Mouse (Mus musculus) embryo, embryonic 11 days (tissue): ENCODE data around the gene BC005537.
A peak's percentile ranks its signal among the peaks of the same experiment; 100 is the strongest.
"Not testable (repeated sequence)": the region's sequence is repeated elsewhere in the genome, so short reads cannot be mapped to it uniquely, and the experiment has no call there.

Source experiments
- DNase-seq: peaks from one replicate; pipeline ENCODE4 v3.0.0-alpha.2; 2015

Gene BC005537

DNA sequence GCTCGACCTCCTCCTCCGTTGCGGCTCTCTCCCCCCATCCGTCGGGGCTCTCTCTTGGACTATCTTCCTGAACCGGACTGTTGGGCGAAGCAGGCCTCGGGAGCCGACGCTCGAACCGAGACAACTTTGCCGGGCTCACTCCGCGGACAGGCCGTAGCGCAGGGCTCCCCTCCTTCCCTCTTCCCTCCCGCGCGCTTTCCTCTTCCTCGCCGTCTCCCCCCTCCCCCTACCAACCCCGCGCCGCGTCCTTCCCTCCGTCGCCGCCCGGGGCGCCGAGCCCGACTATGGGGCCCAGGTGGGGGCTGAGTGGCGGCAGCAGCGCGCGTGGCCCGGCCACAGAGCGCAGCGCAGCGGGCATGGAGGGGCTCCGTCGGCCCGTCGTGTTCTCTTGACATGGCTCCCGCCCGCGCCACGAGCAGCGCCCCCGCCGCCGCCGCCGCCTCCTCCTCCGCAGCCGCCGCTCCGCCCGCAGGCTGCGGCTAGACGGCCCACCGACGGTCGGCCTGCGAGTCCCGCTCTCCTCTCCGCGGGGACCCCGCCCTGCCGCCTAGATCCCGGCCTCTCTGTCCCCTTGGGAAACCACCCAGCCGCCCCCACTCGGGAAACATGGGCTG, at the start of gene BC005537:
Gene BC005537 (plus strand): TSS at position 350 of the 614 bp plus-strand sequence.
- peak; percentile 76 for DNase-seq

DNA sequence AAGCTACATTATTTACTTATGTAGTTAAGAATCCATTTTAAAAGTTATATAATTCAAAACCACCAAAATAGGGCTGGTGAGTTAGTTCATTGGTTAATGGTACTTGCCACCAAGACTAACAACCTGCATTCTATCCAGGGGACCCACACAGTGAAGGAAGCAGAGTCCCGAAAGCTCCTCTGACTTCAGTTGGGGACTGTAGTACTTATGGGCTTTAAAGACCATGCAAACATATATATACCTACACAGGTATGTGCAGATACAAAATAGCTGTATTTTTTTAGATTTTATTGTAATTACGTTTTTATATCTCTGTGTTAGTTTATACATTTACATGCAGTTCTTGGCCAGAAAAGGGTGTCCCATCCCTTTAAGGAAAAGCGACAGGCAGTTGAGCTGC, 44.7 kb upstream of the BC005537 start:
- DNase-seq = no peak

DNA sequence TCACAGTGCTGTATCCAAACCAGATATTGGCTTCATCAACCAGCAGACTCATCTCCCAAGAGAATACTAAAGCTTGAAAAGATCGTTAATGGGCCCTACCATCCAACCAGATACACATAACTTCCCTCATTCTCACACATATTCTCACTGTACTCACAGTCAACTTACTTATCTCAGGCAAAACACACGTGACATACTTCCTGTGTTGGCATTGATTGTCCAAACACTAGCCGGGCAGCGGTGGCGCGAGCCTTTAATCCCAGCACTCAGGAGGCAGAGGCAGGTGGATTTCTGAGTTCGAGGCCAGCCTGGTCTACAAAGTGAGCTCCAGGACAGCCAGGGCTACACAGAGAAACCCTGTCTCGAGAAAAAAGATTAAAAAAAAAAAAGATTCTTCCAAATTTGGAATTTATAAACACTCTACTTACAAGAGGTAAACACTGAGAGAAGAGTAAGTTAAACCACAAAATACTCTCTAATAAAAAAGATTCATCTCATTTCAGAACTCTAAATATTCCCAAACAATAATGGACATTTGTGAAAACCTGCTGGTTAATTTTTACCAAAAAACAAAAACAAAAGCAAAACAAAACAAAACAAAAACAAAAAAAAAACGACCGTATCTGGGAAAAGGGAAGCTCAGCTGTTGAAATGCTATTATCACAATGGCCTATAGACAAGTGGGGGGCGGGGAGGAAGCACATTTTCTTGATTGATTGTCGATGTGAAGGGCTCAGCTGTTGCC, 43.5 kb upstream of the BC005537 start:
- DNase-seq = no peak

DNA sequence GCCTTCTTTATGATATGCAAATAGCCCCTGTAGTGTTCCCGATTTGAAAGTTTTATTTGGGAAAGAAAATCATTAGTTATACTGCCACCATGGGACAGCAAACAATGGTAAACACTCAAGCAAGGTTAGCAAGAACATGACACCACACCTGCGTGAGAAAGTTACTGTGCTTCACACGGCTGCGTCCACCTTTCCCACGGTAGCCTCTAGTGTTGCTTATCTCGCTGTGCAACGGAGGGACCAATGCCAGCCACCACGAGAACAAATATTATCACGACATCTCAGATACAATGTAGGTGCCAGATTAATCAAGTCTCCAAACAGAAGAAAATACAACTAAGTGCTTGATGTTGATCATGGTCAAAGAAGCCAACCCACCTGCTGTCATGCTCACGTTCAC, 42.0 kb upstream of the BC005537 start:
- DNase-seq = no peak

DNA sequence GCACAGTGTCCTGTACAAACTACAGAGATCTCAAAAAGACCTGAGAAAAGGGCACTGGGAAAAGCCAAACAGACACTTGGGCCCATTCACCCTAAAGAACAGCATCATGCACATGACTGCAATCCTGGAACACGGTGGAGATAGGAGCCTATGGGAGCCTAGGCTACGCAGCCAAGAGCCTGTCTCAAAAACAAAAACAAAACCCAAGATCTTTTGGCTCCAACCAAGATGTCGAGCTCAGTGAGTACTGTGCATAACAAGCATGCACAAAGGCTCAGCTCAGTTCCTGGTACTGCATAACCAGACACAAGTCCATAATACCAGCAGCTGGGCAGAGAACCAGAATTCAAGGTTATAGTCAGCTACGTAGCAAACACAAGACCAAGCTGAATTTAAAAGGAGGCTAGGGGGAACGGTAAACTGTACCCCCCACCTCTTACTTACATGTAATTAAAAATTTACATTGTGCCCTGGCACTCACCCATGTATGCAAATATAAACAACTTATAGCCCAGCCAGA, 41.0 kb upstream of the BC005537 start:
- DNase-seq = no peak

DNA sequence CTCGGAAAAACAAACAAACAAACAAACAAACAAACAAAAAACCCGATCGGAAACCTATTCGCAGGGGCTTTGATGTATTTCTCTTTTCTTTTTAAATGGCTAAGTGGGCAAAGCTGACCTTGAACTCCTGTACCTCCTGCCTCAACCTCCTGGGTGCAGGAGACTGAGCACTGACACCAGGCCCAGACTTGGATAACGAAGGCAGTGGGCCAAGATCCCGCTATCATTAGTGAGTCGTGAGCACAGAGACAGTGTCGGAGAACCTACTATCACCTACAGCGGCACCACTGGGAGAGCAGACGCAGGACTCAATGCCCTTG, 40.4 kb upstream of the BC005537 start:
- DNase-seq = no peak

DNA sequence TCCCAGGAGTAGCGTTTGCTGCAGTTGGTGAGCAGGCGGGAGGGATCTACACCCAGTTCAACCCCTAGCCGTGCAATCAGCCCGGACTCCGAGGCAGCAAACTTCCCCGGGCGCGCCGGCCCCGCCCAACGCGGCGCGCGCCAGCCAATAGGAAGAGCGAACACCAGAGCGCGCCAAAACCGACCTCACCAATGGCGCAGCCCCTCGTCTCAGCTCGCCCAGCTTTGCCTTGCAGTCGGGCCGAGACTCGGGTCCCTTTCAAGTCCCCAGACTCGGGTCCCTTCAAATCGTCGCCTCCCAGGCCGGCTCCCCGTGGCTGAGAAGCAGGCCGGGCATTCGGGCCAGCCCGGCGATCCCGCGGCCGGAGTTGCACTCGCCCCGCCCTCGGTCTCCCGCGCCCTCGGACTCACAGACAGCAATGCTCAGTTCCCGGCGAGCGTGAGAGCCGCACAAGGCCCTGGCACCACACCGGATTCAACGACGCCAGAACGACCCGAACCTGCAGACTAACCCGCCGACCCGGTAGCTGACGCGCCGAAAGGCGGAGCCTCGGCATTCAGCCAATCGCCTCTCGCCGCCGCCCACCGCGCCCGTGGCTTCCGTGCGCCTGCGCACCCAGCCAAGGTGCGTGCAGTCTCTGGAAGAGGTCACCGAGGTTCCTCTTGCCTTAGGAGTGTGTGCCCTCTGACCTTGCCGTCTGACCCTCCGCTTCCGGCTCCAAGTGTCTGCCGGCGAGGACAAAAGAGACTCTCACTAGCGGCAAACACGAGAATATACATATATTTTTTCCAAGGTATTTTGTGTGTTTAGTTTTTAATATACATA, 39.8 kb upstream of the BC005537 start, which contains the start of gene Gmnn:
Gene Gmnn (minus strand): TSS at position 521 of the 825 bp plus-strand sequence.
- DNase-seq = peak; percentile 95

DNA sequence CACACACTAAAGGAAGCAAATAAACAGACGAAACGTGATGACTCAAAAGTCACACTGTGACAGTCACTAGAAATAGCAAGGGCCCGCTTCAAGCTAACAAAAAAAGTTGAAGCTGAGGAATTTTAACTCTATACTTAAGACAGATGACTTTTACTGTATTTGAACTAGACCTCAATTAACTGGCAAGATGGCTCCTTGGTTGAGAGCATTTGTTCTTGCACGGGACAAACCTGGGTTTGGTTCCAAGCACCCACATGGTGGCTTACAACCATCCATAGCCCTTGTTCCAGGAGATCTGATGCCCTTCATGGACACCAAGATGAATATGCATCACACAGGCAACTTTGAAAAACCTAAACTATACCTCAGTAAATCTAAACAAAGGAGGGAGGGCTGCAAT, 39.2 kb upstream of the BC005537 start:
- DNase-seq = no peak

DNA sequence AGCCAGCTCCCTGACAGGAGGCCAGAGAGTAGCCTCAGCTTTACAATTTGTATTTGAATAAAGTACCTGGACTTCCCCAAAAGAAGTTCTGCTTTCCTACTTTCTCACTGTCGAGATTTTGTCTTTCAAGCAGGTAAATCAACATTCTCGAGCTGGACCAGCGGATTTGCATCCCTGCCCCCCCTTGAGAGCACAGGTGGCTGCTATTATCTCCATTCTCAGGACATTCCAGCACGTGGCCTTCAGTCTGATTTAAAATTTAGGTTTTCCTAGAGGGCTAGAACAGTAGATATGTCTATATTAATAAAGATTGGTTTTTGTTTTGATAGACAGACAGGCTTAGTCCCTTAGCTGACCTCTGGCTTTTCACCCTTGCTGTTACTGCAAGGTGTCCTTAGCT, 33.6 kb upstream of the BC005537 start:
- DNase-seq = not testable (repeated sequence)

DNA sequence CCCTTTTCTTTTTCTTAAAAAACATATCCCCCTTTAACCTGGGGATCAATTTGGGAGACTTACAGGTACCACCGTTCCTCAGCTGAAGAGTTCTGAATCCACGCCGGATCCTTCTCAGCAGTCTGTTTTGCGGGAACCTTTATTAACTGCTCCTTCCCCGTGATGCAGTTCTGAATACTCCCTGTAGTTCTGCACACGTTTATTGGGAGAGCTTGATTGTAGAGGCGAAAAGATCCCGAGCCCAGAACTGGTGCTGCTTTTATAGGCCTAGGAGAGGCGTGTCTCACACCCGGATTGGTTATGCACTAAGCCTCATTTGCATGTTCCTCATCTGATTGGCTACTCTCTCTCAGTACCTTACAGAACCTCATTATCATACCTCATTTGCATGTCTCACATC, 30.0 kb upstream of the BC005537 start:
- DNase-seq = not testable (repeated sequence)

DNA sequence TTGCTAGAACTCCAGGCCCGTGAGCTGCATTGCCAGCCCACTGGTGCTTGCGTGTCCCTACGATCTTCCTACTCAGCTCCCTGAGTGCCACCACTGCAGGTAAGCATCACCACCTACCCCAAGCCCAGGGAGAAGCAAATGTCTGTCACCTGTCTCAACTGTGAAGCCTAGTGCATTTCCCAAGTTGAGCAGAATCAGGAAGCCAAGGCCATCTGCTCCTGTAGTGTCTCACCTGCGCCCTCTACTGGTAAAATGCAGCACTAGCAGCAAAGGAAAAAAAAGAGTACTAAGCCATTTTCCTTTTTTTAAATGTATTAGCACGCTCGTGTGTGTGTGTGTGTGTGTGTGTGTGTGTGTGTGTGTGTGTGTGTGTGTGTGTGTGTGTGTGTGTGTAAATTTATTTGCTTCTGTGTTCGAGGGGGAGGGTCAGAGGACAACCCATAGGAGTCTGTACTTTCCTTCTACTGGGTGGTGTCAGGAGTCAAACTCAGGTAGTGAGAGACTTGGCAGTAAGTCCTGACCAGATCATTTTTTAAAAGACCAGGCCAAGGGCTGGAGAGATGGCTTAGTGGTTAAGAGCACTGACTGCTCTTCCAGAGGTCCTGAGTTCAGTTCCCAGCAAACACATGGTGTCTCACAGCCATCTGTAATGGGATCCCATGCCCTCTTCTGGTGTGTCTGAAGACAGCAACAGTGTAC, 25.2 kb upstream of the BC005537 start:
- peak; percentile 84 for DNase-seq

DNA sequence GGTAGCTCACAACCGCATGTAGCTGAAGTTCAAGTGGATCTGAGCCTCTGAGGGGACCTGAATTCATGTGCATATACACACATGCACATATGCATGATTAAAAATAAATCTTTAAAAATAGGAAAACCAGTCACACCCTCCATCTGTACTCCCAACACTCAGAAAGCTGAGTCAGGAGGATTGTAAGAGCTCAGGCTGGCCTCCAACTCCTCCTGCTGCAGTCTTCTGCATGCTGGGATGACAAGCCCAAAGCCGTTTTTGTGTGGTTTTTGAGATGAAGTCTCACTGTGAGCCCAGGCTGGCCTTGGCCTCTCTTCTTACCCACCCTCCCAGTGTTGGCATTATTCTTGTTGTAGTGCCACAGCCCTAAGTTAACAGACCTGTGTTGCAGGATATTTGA, 23.4 kb upstream of the BC005537 start:
- no peak for DNase-seq

DNA sequence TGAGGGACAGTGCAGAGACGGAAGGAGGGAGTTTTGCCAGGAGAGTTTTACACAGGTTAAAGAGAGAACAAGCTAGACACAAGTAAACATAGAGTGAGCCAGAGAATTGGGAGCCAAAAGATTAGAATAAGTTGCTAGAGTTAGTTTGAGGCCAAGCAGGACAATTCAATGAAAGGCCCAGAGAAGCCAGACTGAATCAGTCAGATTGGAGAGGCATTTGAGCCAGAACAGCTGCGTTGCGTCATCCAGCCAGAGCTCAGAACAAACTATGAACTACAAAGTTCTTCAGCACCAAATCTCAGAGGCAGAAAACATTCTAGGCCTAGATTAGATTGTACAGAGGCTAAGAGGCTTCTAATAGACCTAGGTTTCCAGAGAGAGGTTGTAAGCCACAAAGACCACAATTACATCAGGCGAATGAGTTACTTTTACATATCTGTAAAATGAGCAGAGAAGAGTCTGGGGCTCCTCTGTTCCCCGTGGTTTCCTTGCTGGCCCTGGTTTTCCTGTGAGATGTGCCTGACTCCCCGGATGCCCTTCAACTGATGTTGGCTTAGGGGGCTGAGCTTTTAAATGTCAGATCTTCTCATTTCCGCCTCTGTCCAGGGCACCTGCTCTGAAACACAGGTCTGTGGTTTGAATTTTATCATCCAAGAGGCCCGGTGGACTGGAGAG, 22.6 kb upstream of the BC005537 start:
- no peak for DNase-seq

DNA sequence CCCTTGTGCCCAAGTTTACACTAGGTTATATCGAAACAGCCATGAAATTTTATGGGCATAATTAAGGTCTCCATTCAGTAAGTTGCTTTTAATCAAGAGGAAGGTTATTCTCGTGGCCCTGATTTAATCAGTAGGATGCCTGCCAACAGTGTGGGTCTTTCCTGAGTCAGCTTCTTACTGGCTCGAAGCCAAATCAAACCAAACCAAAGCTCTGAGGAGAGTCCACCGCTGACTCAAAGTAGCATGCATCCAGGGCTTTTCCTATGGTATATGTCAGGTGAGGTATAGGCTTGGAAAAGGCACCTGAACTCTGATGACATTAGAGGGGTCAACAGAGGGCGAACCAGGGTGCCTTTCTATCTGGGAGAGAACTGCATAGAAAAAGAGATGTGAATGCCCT, 19.5 kb upstream of the BC005537 start:
- DNase-seq = no peak

DNA sequence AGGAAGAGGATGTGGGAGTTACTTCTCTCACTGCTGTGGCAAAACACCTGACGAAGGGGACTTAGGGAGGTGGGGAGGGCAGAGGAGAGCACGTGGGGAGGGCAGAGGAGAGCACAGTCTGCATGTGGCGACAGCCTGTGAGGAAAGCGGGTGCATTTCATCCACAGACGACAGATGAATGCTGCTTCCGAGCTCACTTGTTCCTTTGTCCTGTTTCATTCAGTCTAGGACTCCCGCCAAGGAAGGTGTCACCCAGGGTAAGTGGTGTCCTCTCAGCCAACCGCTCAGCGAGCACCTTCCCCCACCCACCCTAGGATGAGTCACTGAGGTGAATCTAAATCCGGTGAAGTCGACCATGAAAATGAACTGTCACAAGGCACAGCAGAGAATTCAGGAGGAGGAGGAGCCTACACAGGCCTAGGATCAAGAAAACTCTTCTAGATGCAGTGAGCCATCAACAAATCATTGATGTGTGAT, 15.4 kb upstream of the BC005537 start:
- DNase-seq = no peak

DNA sequence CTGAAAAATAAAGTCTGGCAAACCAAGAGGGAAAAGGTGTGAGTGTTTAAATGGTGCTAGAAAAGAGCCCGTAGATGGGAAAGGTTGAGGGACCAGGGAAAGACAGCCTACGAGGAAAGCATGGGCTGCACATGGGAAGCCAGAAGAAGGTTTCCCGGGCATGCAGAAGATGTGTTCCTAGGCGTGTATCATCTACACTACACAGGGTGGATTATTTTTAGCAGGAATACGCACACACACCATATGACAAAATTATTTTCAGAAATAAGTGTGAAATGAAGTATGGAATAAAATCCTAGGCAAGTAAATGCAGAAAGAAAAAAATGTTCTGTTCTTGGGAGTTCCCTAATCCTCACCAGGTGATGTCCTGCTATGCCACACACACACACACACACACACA, 14.0 kb upstream of the BC005537 start:
- no peak for DNase-seq

DNA sequence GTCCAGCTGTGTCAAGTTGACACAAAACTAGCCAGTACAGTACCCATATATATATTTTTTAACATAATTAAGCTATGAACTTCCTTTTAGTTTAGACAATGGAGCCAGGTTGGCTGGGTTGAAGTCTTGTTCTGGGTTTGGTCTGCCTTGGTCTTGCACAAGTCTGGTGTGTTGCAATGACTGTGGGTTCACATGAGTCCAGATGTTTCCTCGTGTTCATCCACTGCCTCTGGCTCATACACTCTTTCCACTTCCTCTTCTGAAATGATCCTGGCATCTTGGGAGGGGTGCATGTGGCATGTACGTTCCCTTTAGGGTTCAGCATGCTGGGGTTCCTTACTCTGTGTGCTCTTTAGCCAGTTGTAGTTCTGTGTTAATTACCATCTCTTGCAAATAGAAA, 10.1 kb upstream of the BC005537 start:
- no peak for DNase-seq

DNA sequence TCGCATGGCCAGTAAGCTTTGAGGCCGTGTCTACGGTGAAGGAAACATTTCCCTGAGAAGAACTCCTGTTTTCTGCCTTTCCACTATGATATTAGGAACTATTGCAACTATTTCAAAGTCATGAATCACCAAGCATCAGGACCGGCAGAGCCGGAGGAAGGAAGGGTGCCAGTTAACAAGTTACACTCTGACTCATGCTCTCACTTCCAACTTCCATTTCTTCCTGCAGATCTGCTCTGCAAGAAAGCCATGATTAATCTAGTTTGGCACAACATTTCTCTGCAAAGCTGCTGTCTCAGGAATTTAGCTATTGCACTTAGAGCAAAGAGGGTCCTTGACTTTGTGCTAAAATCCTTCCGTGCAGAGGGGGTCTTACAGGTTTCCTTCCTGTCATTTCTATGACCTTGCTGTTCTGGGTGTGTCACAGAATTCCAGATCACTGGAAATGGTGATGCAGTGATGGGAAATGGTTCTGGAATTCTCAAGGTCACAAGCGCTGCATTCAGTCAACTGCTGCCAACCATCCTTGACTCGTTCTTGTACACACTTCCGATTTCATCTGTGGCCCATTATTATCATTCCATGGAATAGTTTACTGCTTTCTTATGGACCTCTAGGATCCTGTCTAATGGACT, 8.9 kb upstream of the BC005537 start:
- no peak for DNase-seq

DNA sequence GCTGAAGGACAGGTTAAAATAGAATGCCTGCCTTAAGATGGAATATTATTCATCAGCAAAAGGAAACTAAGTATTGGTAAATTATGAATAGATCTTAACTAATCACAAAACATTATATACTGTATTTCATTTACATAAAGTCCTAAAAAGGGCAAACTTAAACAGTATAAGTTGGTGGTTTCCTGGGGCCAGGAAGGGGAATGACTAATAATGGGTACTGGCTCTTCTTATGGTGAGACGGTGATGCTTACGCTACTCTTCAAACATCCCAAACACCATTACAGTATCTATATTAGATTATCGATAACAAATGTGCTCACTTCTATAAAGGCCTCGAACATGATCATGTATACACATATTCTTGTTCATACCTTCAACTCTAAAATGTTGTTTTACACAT, 2.8 kb upstream of the BC005537 start:
- no peak for DNase-seq

DNA sequence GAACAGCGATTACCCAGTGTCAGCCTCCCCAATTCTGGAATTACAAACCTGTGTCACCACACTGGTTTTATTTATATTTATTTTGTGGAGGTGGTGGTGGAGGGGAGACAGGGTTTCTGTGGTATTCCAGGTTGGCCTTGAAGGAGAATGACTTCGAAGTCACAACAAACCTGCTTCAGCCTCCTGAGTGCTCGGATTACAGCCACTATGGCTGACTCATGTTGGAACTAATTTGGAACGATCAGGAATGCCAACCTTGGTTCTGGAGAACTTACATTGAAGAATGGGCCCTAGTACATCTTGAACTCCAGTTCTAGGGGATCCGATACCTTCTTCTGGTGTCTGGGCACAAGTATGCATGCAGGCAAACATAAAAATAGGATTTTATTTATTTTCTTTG, 2.1 kb upstream of the BC005537 start:
- DNase-seq = no peak

DNA sequence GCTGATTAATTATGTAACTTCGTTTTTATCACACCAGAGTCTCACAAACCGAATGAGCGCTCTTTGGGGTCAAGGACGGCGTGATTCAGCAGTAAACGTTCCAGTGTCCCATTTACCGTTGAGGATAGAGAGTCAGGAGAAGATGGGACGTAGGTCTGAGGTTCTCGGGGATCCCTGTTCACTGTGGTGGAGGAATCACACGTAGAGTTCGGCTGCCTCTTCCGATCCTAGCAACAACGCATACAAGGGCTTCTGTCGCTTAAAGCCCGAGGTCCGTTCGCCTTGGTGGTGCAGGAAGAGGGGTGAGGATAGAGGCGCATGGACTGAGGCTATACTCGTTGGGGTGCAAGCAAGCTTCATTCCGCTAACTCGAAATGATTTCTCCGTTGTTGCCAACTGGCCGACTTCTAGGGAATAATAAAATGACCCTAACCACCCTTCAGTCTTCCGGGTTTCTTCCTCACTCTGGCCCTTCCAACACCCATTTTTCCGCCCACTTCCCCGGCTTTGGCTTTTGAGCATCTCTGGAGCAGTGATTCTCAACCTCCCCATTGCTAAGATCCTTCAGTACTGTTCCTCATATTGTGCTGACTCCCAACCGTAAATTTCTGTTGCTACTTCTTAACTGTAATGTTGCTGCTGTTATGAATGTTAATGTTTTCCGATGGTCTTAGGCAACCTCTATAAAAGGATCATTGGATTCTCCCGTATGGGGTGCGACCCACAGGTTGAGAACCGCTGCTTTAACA, 1.4 kb upstream of the BC005537 start:
- DNase-seq = peak; percentile 54
